Mouse (Mus musculus) layer of hippocampus, adult 6 months (tissue): ENCODE measurements around the gene Taar7b. TPM values are rescaled to one million over a fixed set of nuclear protein-coding genes. Genes with fewer than 3 reads are reported as not detected.

Source experiments
- long read RNA-seq, 2 experiments: library from polyadenylated mRNA; unstranded; transcript quantifications; one replicate each; pipeline ENCODE4 v2.0.0; 2019 to 2020
- polyA plus RNA-seq: library from polyadenylated mRNA; unstranded; fragments of <200 nt; fragmentation: Nextera tagmentation; gene quantifications from 2 replicates; pipeline ENCODE4 v1.2.3, GENCODE M21; 2021

Gene Taar7b
- polyA plus RNA-seq, result not detected in 2 replicates
- long read RNA-seq, experiment 1, result 0 reads
- long read RNA-seq, experiment 2, result 0 reads

GRCm38 (mm10) chr10:23999639-24000038, at the start of gene Taar7b:
Gene Taar7b, plus strand, starts transcription at chr10:23999939.

GRCm38 (mm10) chr10:23960444-23960915, 39.3 kb upstream of the Taar7b start, which contains the start of gene Taar4:
Gene Taar4, plus strand, starts transcription at chr10:23960494.

GRCm38 (mm10) chr10:23970656-23971165, 29.0 kb upstream of the Taar7b start, which contains the start of gene Taar5:
Gene Taar5, plus strand, starts transcription at chr10:23970706.

GRCm38 (mm10) chr10:23985546-23985945, 14.2 kb upstream of the Taar7b start, which contains the start of gene Taar6:
Gene Taar6, minus strand, starts transcription at chr10:23985646.

GRCm38 (mm10) chr10:23993381-23993780, 6.4 kb upstream of the Taar7b start, which contains the start of gene Taar7a:
Gene Taar7a, minus strand, starts transcription at chr10:23993481.

GRCm38 (mm10) chr10:24026922-24027321, 27.2 kb downstream of the Taar7b start, which contains the start of gene Taar7d:
Gene Taar7d, plus strand, starts transcription at chr10:24027222.

GRCm38 (mm10) chr10:24037314-24037713, 37.6 kb downstream of the Taar7b start, which contains the start of gene Taar7e:
Gene Taar7e, plus strand, starts transcription at chr10:24037614.

GRCm38 (mm10) chr10:24049210-24049609, 49.5 kb downstream of the Taar7b start, which contains the start of gene Taar7f:
Gene Taar7f, plus strand, starts transcription at chr10:24049510.

Other genes starting within 250 kb of the Taar7b start
- 922 and 942 TPM in 2 replicates for gene Rps12, start 212.7 kb upstream of the Taar7b start, polyA plus RNA-seq
- 14.3 and 15.9 TPM in 2 replicates for gene Slc18b1, start 203.0 kb upstream of the Taar7b start, polyA plus RNA-seq
- not detected in 2 replicates for gene Vnn3, start 148.5 kb upstream of the Taar7b start, polyA plus RNA-seq
- 0.15 and 0.20 TPM in 2 replicates for gene Vnn1, start 105.3 kb upstream of the Taar7b start, polyA plus RNA-seq
- gene Taar1, start 79.6 kb upstream of the Taar7b start, polyA plus RNA-seq, result not detected in 2 replicates
- not detected in 2 replicates for gene Taar2, start 61.4 kb upstream of the Taar7b start, polyA plus RNA-seq
- not detected in 2 replicates for gene Taar3, start 50.4 kb upstream of the Taar7b start, polyA plus RNA-seq
- not detected in 2 replicates for gene Taar4, start 39.4 kb upstream of the Taar7b start, polyA plus RNA-seq
- gene Taar5, start 29.2 kb upstream of the Taar7b start, polyA plus RNA-seq, result not detected in 2 replicates
- gene Taar6, start 14.3 kb upstream of the Taar7b start, polyA plus RNA-seq, result not detected in 2 replicates
- not detected in 2 replicates for gene Taar7a, start 6.5 kb upstream of the Taar7b start, polyA plus RNA-seq
- not detected in 2 replicates for gene Taar7d, start 27.3 kb downstream of the Taar7b start, polyA plus RNA-seq
- gene Taar7e, start 37.7 kb downstream of the Taar7b start, polyA plus RNA-seq, result not detected in 2 replicates
- gene Taar7f, start 49.6 kb downstream of the Taar7b start, polyA plus RNA-seq, result not detected in 2 replicates
- not detected in 2 replicates for gene Taar8a, start 76.6 kb downstream of the Taar7b start, polyA plus RNA-seq
- not detected in 2 replicates for gene Taar8b, start 92.4 kb downstream of the Taar7b start, polyA plus RNA-seq
- not detected in 2 replicates for gene Taar8c, start 102.0 kb downstream of the Taar7b start, polyA plus RNA-seq
- gene Taar9, start 109.6 kb downstream of the Taar7b start, polyA plus RNA-seq, result not detected in 2 replicates
- gene Stx7, start 149.4 kb downstream of the Taar7b start, polyA plus RNA-seq, result 176 and 202 TPM in 2 replicates
- gene Moxd1, start 223.6 kb downstream of the Taar7b start, polyA plus RNA-seq, result 3.4 and 4.2 TPM in 2 replicates